23 mouse cellular contexts compared by ENCODE assay signal in the genomic region with DNA sequence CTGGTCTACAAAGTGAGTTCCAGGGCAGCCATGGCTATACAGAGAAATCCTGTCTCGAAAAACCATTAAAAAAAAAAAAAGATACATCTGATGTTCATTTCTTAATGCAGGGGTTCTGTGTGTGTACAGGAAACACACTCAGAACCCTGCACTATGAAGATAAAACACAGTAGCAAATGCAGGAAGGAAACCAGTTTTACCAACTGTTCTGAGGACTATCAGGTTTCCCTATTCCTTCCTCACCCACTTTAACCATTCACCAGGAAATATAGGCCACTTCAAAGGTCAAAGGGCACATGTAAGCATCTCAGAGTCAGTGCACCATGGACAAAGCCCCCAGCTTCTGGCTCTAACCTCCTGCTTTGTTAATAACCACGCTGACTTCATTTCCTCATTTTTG. TPM values are rescaled to one million over a fixed set of nuclear protein-coding genes. Genes with fewer than 3 reads are reported as not detected.
DNase-seq lines count a peak whose midpoint lies in the region; ATAC-seq lines count a peak whose summit lies in the region.
"Had no signal": no experiment of that assay in that cellular context is flagged by ENCODE, and none has a peak within 500 bp of the region (broad histone marks: within the 10 kb centered on the region; RNA-seq: fewer than 3 reads in every experiment).

No protein-coding gene starts in this region.

- peaks cover 87% of the 10 kb centered on the region for H3K4me1 ChIP-seq in megakaryocyte, embryonic 14.5 days
- H3K4me1 ChIP-seq in hindbrain, embryonic 14.5 days (replicated peaks; ENCODE audit: control insufficient read depth, insufficient read depth, low read length) = no peaks in the 10 kb centered on the region
- H3K4me1 ChIP-seq: hindbrain, embryonic 15.5 days; midbrain, embryonic 15.5 days had no signal

- no peaks in the 10 kb centered on the region for H3K9me3 ChIP-seq in megakaryocyte, embryonic 14.5 days
- no peaks in the 10 kb centered on the region for H3K9me3 ChIP-seq in hindbrain, embryonic 14.5 days (ENCODE audit: control insufficient read depth, low read length)
- H3K9me3 ChIP-seq: embryonic facial prominence, embryonic 10.5 days; hindbrain, embryonic 15.5 days; kidney, embryonic 15.5 days; liver, embryonic 15.5 days; midbrain, embryonic 15.5 days had no signal

- H3K36me3 ChIP-seq in megakaryocyte, embryonic 14.5 days (replicated peaks; ENCODE audit: low read length) = peaks cover 55% of the 10 kb centered on the region
- H3K36me3 ChIP-seq in hindbrain, embryonic 14.5 days (replicated peaks; ENCODE audit: control insufficient read depth, insufficient read depth) = peaks cover 9% of the 10 kb centered on the region; the same call in 1 of the 2 replicates
- H3K36me3 ChIP-seq: hindbrain, embryonic 15.5 days; midbrain, embryonic 15.5 days had no signal

- no peaks in the 10 kb centered on the region for H3K27me3 ChIP-seq in megakaryocyte, embryonic 14.5 days (replicated peaks)
- no peaks in the 10 kb centered on the region for H3K27me3 ChIP-seq in hindbrain, embryonic 14.5 days (ENCODE audit: control insufficient read depth, insufficient read depth, low read length)
- H3K27me3 ChIP-seq: hindbrain, embryonic 15.5 days; kidney, embryonic 15.5 days; liver, embryonic 15.5 days; midbrain, embryonic 15.5 days had no signal

- ATAC-seq in megakaryocyte, adult 5-6 weeks (ENCODE audit: poor library complexity, severe bottlenecking) = no peak
- ATAC-seq in common myeloid progenitor, adult 5-6 weeks (replicated peaks; ENCODE audit: low read depth, poor library complexity, severe bottlenecking) = peak; percentile 59
- ATAC-seq in hindbrain, embryonic 14.5 days (ENCODE audit: low FRiP score) = no peak
- ATAC-seq: forebrain, embryonic 16.5 days; midbrain, embryonic 15.5 days had no signal

- H3K27ac ChIP-seq in hindbrain, embryonic 14.5 days = no peak overlapping the region
- H3K27ac ChIP-seq: embryonic facial prominence, embryonic 10.5 days; heart, adult 2 months; hindbrain, embryonic 15.5 days; liver, embryonic 15.5 days; midbrain, embryonic 15.5 days had no signal

- peak; percentile 24 for DNase-seq in embryo, embryonic 10.5 days (ENCODE audit: low spot score)
- no peak for DNase-seq in embryo, embryonic 11 days
- DNase-seq in naive thymus-derived CD4-positive, alpha-beta T cell, adult 2 months (ENCODE audit: low read depth) = peak; percentile 26
- no peak for DNase-seq in right cerebral cortex, postnatal 25 days
- no peak for DNase-seq in hindbrain, embryonic 14.5 days (ENCODE audit: low spot score)
- DNase-seq: adrenal gland, adult 2 months; cerebellum, adult 18-20 months; cerebellum, postnatal 14 days; gastrocnemius, postnatal 25 days; heart, adult 2 months; heart, postnatal 36 days; kidney, postnatal 4 days; right cerebral cortex, postnatal 4 days had no signal

- no peak overlapping the region for H3K4me2 ChIP-seq in hindbrain, embryonic 14.5 days (replicated peaks)
- H3K4me2 ChIP-seq: hindbrain, embryonic 15.5 days; kidney, embryonic 15.5 days; liver, embryonic 15.5 days; midbrain, embryonic 15.5 days had no signal

- no peak overlapping the region for H3K9ac ChIP-seq in hindbrain, embryonic 14.5 days
- H3K9ac ChIP-seq: hindbrain, embryonic 15.5 days; kidney, embryonic 15.5 days; liver, embryonic 15.5 days; midbrain, embryonic 15.5 days had no signal

- 88% methylated on average over 2 of the region's 2 CpGs for WGBS in hindbrain, embryonic 14.5 days

- H3K4me3 ChIP-seq in megakaryocyte, embryonic 14.5 days (replicated peaks) = peak overlapping the region; percentile 11
- H3K4me3 ChIP-seq in hindbrain, embryonic 14.5 days (replicated peaks; ENCODE audit: low read length) = no peak overlapping the region
- H3K4me3 ChIP-seq: embryonic facial prominence, embryonic 10.5 days; heart, adult 2 months; hindbrain, embryonic 15.5 days; kidney, embryonic 15.5 days; liver, embryonic 15.5 days; midbrain, embryonic 15.5 days; myocyte had no signal

RNA-seq across cellular contexts. Expression of a gene that starts 16.6 kb away (rescaled TPM):
- 36.9 and 63.7 TPM in 2 replicates for polyA plus RNA-seq in megakaryocyte, embryonic 14.5 days (2012; ENCODE audit: insufficient read depth, low replicate concordance)
- 41.5 and 50.7 TPM in 2 replicates for total RNA-seq in megakaryocyte, adult 5-6 weeks (2015)
- total RNA-seq in megakaryocyte, adult 5-6 weeks (2017) = 37.2 and 39.8 TPM in 2 replicates
- 91.8 and 109 TPM in 2 replicates for total RNA-seq in common myeloid progenitor, adult 5-6 weeks (2017)
- 129 and 132 TPM in 2 replicates for polyA plus RNA-seq in hindbrain, embryonic 14.5 days (2014; fragmentation: Nextera tagmentation; extraction: Ambion mirVana)

Comparison
In these comparisons a context has a peak if more than half of its experiments do, and no peak if none do; other contexts are left out.
1. DNase-seq: peak in embryo, embryonic 10.5 days (single experiment) and naive thymus-derived CD4-positive, alpha-beta T cell, adult 2 months (single experiment); none in embryo, embryonic 11 days (single experiment), right cerebral cortex, postnatal 25 days (single experiment) and hindbrain, embryonic 14.5 days (single experiment).